Mouse (Mus musculus) B cell, adult 2 months (primary cell): ENCODE measurements around the gene Rhoc.
A peak's percentile ranks its signal among the peaks of the same experiment; 100 is the strongest.
"Not testable (repeated sequence)": the region's sequence is repeated elsewhere in the genome, so short reads cannot be mapped to it uniquely, and the experiment has no call there.

Source experiments
- DNase-seq, 2 experiments: peaks; one replicate each; pipeline ENCODE4 v3.0.0; 2022

Gene Rhoc

GRCm38 (mm10) chr3:104788561-104789311 is 561 bp downstream of the Rhoc start:
- peak in 1 of 2 experiments; percentile 28 for DNase-seq

- no peak for DNase-seq
Measured at GRCm38 (mm10) chr3:104789312-104789605, 1.1 kb downstream of the Rhoc start.

GRCm38 (mm10) chr3:104789822-104790221 is 1.6 kb downstream of the Rhoc start:
- no peak for DNase-seq

- DNase-seq: no peak
Measured at GRCm38 (mm10) chr3:104790401-104790937, 2.3 kb downstream of the Rhoc start.

GRCm38 (mm10) chr3:104791017-104791416 is 2.8 kb downstream of the Rhoc start:
- DNase-seq: no peak

GRCm38 (mm10) chr3:104791671-104792070 is 3.5 kb downstream of the Rhoc start:
- no peak for DNase-seq

- no peak for DNase-seq
Measured at GRCm38 (mm10) chr3:104792360-104793270, 4.4 kb downstream of the Rhoc start.

- DNase-seq: peak; percentile 39 to 40
Measured at GRCm38 (mm10) chr3:104793871-104794828, 6.0 kb downstream of the Rhoc start.

GRCm38 (mm10) chr3:104794953-104795470 is 6.8 kb downstream of the Rhoc start:
- DNase-seq: no peak

GRCm38 (mm10) chr3:104795661-104796340 is 7.6 kb downstream of the Rhoc start:
- DNase-seq: no peak

- DNase-seq: no peak
Measured at GRCm38 (mm10) chr3:104796430-104797082, 8.4 kb downstream of the Rhoc start.

- no peak for DNase-seq
Measured at GRCm38 (mm10) chr3:104800681-104801080, 12.5 kb downstream of the Rhoc start.

- DNase-seq: no peak
Measured at GRCm38 (mm10) chr3:104801481-104801880, 13.3 kb downstream of the Rhoc start.

GRCm38 (mm10) chr3:104804312-104804711 is 16.1 kb downstream of the Rhoc start:
- no peak for DNase-seq

GRCm38 (mm10) chr3:104805539-104805938 is 17.4 kb downstream of the Rhoc start:
- DNase-seq: no peak

GRCm38 (mm10) chr3:104811752-104812151 is 23.6 kb downstream of the Rhoc start:
- DNase-seq: no peak

GRCm38 (mm10) chr3:104812254-104812653 is 24.1 kb downstream of the Rhoc start:
- DNase-seq: no peak

- DNase-seq: not testable (repeated sequence)
Measured at GRCm38 (mm10) chr3:104813227-104813626, 25.1 kb downstream of the Rhoc start.

GRCm38 (mm10) chr3:104814746-104815145 is 26.6 kb downstream of the Rhoc start:
- DNase-seq: no peak

- no peak for DNase-seq
Measured at GRCm38 (mm10) chr3:104815346-104815745, 27.2 kb downstream of the Rhoc start.

- no peak for DNase-seq
Measured at GRCm38 (mm10) chr3:104816130-104816529, 28.0 kb downstream of the Rhoc start.
